Mouse (Mus musculus) testis, adult 2 months (tissue): ENCODE results near the gene Trim17.

Source experiments
- CTCF ChIP-seq: fragments of 200-500 bp; IDR thresholded peaks from 2 replicates; pipeline ENCODE4 v1.5.1; 2012; ENCODE audit warnings: low read depth, mild to moderate bottlenecking, inconsistent platforms, low read length, moderate library complexity; ENCODE audit not compliant: control insufficient read depth, insufficient read depth, insufficient replicate concordance
- POLR2A ChIP-seq: fragments of 200-500 bp; IDR thresholded peaks from 2 replicates; pipeline ENCODE4 v1.6.1; 2012; ENCODE audit warnings: low read depth, mild to moderate bottlenecking, inconsistent platforms, low read length, moderate library complexity; ENCODE audit not compliant: control insufficient read depth

- peak; percentile 59; the same call in 1 of the 2 replicates for TF ChIP-seq POLR2A
- no peak for TF ChIP-seq CTCF
These were observed 5.7 kb upstream of the Trim17 start, which contains the start of gene Hist3h2ba for GRCm38 (mm10) chr11:58948542-58949479.
